Mouse (Mus musculus) heart, postnatal 0 days (tissue): ENCODE results near the gene Pm20d2. TPM values are rescaled to one million over a fixed set of nuclear protein-coding genes. Genes with fewer than 3 reads are reported as not detected.

ENCODE experiments used
- ATAC-seq: fragments of 200-750 bp; cut with Nextera tagmentation; 2 replicates; pipeline ENCODE4 v1.8.0; 2017; ENCODE audit warnings: low read depth, moderate number of reproducible peaks, moderate library complexity; ENCODE audit not compliant: insufficient read depth
- DNase-seq: peaks from one replicate; pipeline ENCODE4 v3.0.0-alpha.2; 2016; ENCODE audit warnings: low spot score
- H3K27ac ChIP-seq: fragments of 300-500 bp; sonication (generic); 2 replicates; pipeline ENCODE4 v1.5.1; 2014; ENCODE audit warnings: low read depth, mild to moderate bottlenecking
- H3K27me3 ChIP-seq: fragments of 300-500 bp; sonication (generic); 2 replicates; pipeline ENCODE4 v1.6.1; 2014; ENCODE audit warnings: low read length, mixed read lengths; ENCODE audit not compliant: control insufficient read depth, insufficient read depth
- H3K36me3 ChIP-seq: fragments of 300-500 bp; sonication (generic); replicated peaks from 2 replicates; pipeline ENCODE4 v1.6.1; 2014; ENCODE audit warnings: low read length, mixed read lengths; ENCODE audit not compliant: control insufficient read depth, insufficient read depth
- H3K4me1 ChIP-seq: fragments of 300-500 bp; sonication (generic); 2 replicates; pipeline ENCODE4 v1.6.1; 2014; ENCODE audit warnings: antibody characterized with exemption; ENCODE audit not compliant: control insufficient read depth, insufficient read depth
- H3K4me2 ChIP-seq: fragments of 300-500 bp; sonication (generic); 2 replicates; pipeline ENCODE4 v1.6.1; 2014; ENCODE audit warnings: low read depth, mild to moderate bottlenecking, low read length, moderate library complexity
- H3K4me3 ChIP-seq: fragments of 300-500 bp; sonication (generic); 2 replicates; pipeline ENCODE4 v1.5.1; 2014; ENCODE audit warnings: low read depth, low read length
- H3K9ac ChIP-seq: fragments of 300-500 bp; sonication (generic); replicated peaks from 2 replicates; pipeline ENCODE4 v1.6.1; 2014; ENCODE audit warnings: low read depth, low read length, mixed read lengths
- H3K9me3 ChIP-seq: fragments of 300-500 bp; sonication (generic); replicated peaks from 2 replicates; pipeline ENCODE4 v1.6.1; 2016; ENCODE audit warnings: low read length; ENCODE audit not compliant: control insufficient read depth
- CTCF ChIP-seq: IDR thresholded peaks from 2 replicates; pipeline ENCODE4 v1.5.1; 2016; ENCODE audit warnings: antibody characterized with exemption, control low read depth, low read depth
- EP300 ChIP-seq: IDR thresholded peaks from 2 replicates; pipeline ENCODE4 v1.6.1; 2016; ENCODE audit warnings: antibody characterized with exemption, low read depth
- WGBS: fragments of 180-500 bp; shearing (Covaris S2); extraction: QIAGEN DNeasy Blood & Tissue Kit; methylation state at CpG from one replicate; pipeline ENCODE4 v1.1.7; 2014; 5-methylcytosine and 5-hydroxymethylcytosine counted together
- polyA plus RNA-seq: library from polyadenylated mRNA; unstranded; fragments of >200 nt; fragmentation: Nextera tagmentation; extraction: Ambion mirVana; gene quantifications from 2 replicates; pipeline ENCODE4 v1.2.1, GENCODE M21; 2015
- total RNA-seq: library from RNA; depleted of rRNA; stranded (reverse); fragments of >200 nt; gene quantifications from 2 replicates; pipeline ENCODE4 v1.2.3, GENCODE M21; 2014; ENCODE audit warnings: low replicate concordance

Pm20d2 gene
- total and polyA plus RNA-seq, 2 experiments from 2014 or later, result 4.4 to 10.3 TPM

GRCm38 (mm10) chr4:33188164-33188563 lies 1.4 kb downstream of the Pm20d2 start:
- TF ChIP-seq CTCF (no peak; the same call in 1 of the 2 replicates), EP300 (no peak)
- Histone ChIP-seq H3K4me2 (peak overlapping the region; percentile 95), H3K4me3 (peak overlapping the region; percentile 67), H3K36me3 (no peaks in the 10 kb centered on the region), H3K9ac (no peak overlapping the region), H3K27me3 (peaks cover 7% of the 10 kb centered on the region; the same call in 1 of the 2 replicates), H3K27ac (peak overlapping the region; percentile 93), H3K4me1 (0 out of 2 replicates have a peak, but pooled peaks cover 3% of the 10 kb centered on the region), H3K9me3 (no peaks in the 10 kb centered on the region)
- DNase-seq, result peak; percentile 24
- ATAC-seq, result no peak
- 18% methylated on average over 9 of the region's 9 CpGs for WGBS

- WGBS, result 86% methylated on average over 5 of the region's 5 CpGs
- peaks cover 4% of the 10 kb centered on the region; the same call in 1 of the 2 replicates for H3K36me3 ChIP-seq
- DNase-seq (no peak), ATAC-seq (no peak)
- peaks cover 7% of the 10 kb centered on the region; the same call in 1 of the 2 replicates for H3K27me3 ChIP-seq
- no peak overlapping the region for H3K4me3 ChIP-seq
- H3K9me3 ChIP-seq, result no peaks in the 10 kb centered on the region
- H3K9ac ChIP-seq, result no peak overlapping the region
- H3K4me2 ChIP-seq, result no peak overlapping the region
- no peaks in the 10 kb centered on the region for H3K4me1 ChIP-seq
- no peak overlapping the region for H3K27ac ChIP-seq
- TF ChIP-seq CTCF (no peak), EP300 (no peak)
Observed at GRCm38 (mm10) chr4:33183477-33183876, 6.1 kb downstream of the Pm20d2 start.

- Histone ChIP-seq H3K4me2 (no peak overlapping the region), H3K9ac (no peak overlapping the region), H3K36me3 (no peaks in the 10 kb centered on the region), H3K9me3 (no peaks in the 10 kb centered on the region), H3K4me3 (no peak overlapping the region), H3K27me3 (0 out of 2 replicates have a peak, but pooled peaks cover 1% of the 10 kb centered on the region), H3K4me1 (no peaks in the 10 kb centered on the region), H3K27ac (no peak overlapping the region)
- ATAC-seq (no peak), DNase-seq (no peak)
- 79% methylated on average over 25 of the region's 26 CpGs for WGBS
- TF ChIP-seq EP300 (no peak), CTCF (no peak)
Observed at GRCm38 (mm10) chr4:33152087-33153038, 37.2 kb downstream of the Pm20d2 start.

- Histone ChIP-seq H3K36me3 (no peaks in the 10 kb centered on the region), H3K4me2 (no peak overlapping the region), H3K27ac (no peak overlapping the region), H3K9me3 (no peaks in the 10 kb centered on the region), H3K27me3 (0 out of 2 replicates have a peak, but pooled peaks cover 5% of the 10 kb centered on the region), H3K4me3 (no peak overlapping the region), H3K9ac (no peak overlapping the region), H3K4me1 (no peaks in the 10 kb centered on the region)
- DNase-seq (no peak), ATAC-seq (no peak)
- TF ChIP-seq EP300 (no peak), CTCF (no peak)
- 61% methylated on average over 7 of the region's 7 CpGs for WGBS
Observed at GRCm38 (mm10) chr4:33149150-33149549, 40.4 kb downstream of the Pm20d2 start.

GRCm38 (mm10) chr4:33147825-33148224 lies 41.7 kb downstream of the Pm20d2 start:
- WGBS, result 11% methylated on average over 2 of the region's 2 CpGs
- H3K9ac ChIP-seq, result no peak overlapping the region
- H3K36me3 ChIP-seq, result no peaks in the 10 kb centered on the region
- H3K27ac ChIP-seq, result no peak overlapping the region
- TF ChIP-seq EP300 (no peak), CTCF (peak; percentile 69)
- H3K9me3 ChIP-seq, result no peaks in the 10 kb centered on the region
- H3K4me3 ChIP-seq, result no peak overlapping the region
- DNase-seq (no peak), ATAC-seq (no peak)
- H3K27me3 ChIP-seq, result 0 out of 2 replicates have a peak, but pooled peaks cover 5% of the 10 kb centered on the region
- no peak overlapping the region for H3K4me2 ChIP-seq
- no peaks in the 10 kb centered on the region for H3K4me1 ChIP-seq
